Mouse (Mus musculus): ENCODE data around the gene Bbx.

- no peak for TF ChIP-seq POLR2A (IDR thresholded peaks at IDR 0.05; ENCODE audit: borderline replicate concordance, control insufficient read depth, low read depth, low read length)
- TF ChIP-seq CTCF (IDR thresholded peaks at IDR 0.05; ENCODE audit: control insufficient read depth, insufficient read depth, low read length): no peak
Observed at GRCm38 (mm10) chr16:50481892-50482291, 49.7 kb upstream of the Bbx start.
